Mouse (Mus musculus): Measurements from ENCODE around the gene Myoc.
"Not testable (repeated sequence)": the region's sequence is repeated elsewhere in the genome, so short reads cannot be mapped to it uniquely, and the experiment has no call there.

The Myoc gene

GRCm38 (mm10) chr1:162639051-162639750 lies at the start of gene Myoc:
Gene Myoc (plus strand): TSS chr1:162639155.
- DNase-seq: no peak

GRCm38 (mm10) chr1:162589443-162589842 lies 49.5 kb upstream of the Myoc start:
- no peak for DNase-seq

GRCm38 (mm10) chr1:162590415-162590997 lies 48.4 kb upstream of the Myoc start:
- DNase-seq: no peak

- no peak for DNase-seq
These were observed 41.4 kb upstream of the Myoc start for GRCm38 (mm10) chr1:162597379-162598102.

DNA sequence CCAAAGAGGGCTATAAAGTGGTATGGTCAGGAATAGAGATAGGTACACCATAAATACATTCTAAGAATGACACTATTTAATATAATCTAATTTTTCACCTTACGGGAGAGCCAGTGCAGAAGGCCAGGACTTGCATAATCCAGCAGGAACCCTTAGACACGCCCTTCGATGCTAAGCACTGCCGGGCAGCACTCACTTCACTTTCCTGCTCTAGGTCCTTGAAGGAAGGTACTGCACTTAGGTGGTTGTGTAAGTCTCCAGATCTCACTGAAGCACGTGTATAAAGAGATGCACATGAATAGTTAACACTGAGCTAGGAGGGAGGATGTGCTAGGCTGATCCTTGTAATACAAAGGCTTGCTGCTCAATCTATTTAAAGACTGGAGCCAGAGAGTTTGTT lies 39.3 kb upstream of the Myoc start:
- DNase-seq: no peak

- no peak for DNase-seq
These were observed 37.7 kb upstream of the Myoc start for GRCm38 (mm10) chr1:162601288-162601687.

GRCm38 (mm10) chr1:162608127-162608526 lies 30.8 kb upstream of the Myoc start:
- no peak for DNase-seq

DNA sequence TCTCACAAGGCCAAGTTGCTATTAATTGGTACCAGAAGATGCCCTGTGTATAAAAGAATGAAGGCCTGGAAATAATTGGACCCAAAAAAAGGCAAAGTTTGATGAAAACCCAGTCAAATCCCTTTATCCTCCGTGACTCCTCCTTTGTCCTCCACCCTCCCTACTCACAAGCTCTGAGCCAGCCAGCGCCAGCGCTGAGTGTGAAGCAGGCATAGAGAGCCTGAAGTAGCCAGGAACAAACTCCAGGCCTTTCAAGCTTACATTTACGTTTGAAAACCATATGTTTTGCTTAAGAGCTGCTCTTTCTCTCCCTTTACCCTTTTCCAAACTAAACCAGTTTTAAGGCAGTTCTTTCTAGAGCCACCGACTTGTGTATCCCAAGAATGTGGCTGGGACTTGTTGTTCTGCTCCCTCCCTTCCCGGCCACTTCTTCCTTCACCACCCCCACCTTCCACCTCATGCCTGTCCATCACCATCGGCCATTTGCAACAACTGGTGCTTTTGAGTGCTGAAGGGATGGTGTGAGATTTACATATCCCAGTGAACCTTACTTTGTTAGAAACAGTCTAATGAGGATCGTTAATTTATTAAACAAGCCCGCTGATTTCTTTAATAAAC lies 29.2 kb upstream of the Myoc start:
- DNase-seq: no peak

DNA sequence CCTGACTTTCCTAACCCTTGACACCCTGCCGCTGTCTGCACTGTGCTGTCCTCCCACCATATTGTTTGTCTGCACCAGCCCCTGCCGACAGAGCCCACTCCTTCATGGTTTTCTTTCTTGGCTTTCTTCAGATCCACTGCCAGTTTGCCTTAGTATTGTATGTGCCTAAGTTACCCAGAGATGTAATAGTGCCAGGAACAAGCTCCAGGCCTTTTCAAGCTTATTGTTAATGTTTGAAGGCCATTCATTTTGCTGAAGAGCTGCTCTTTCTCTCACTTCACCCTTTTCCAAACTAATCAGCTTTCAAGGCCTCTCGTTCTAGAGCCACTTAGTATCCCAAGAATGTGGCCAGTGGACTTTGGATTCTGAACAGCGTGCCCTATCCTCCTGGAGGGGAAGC lies 27.8 kb upstream of the Myoc start:
- no peak for DNase-seq

DNA sequence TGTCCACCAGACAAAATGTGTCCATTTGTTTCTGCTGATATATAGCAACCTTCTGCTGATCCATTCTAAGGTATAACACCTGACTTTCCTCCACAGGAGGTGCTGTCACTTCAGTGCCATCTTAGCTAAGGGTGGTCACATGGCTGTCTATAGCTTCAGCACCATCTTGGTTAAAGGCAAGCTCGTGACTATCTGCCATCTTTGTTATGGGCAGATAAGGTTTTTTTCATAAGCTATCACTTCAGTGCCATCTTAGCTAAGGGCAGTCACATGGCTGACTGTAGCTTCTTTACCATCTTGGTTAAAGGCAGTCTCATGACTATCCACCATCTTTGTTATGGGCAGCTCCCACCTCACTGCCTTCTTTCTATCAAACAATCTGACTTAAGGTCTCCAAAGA lies 23.4 kb upstream of the Myoc start:
- peak; percentile 12 to 26 for DNase-seq

DNA sequence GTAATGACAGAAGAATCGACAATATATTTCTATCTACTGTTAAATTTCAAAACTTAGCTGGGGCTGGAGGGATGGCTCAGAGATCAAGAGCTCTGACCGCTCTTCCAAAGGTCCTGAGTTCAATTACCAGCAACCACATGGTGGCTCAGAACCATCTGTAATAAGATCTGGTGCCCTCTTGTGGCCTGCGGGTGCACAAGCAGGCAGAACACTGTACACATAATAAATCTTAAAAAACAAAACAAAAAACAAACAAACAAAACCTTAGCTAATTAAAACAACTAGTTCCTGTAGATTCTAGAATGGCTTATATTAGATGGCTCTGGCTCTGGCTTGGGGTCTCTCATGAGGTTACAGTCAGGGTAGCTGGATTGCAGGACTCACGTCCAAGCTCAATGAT lies 18.5 kb upstream of the Myoc start:
- DNase-seq: peak; percentile 33 to 34

- no peak for DNase-seq
These were observed 15.1 kb upstream of the Myoc start for GRCm38 (mm10) chr1:162623895-162624294.

- peak; percentile 50 to 57 for DNase-seq
These were observed 13.7 kb upstream of the Myoc start for GRCm38 (mm10) chr1:162625229-162625628.

GRCm38 (mm10) chr1:162627821-162628220 lies 11.1 kb upstream of the Myoc start:
- DNase-seq: not testable (repeated sequence)

- not testable (repeated sequence) for DNase-seq
These were observed 10.6 kb upstream of the Myoc start for GRCm38 (mm10) chr1:162628326-162628725.

DNA sequence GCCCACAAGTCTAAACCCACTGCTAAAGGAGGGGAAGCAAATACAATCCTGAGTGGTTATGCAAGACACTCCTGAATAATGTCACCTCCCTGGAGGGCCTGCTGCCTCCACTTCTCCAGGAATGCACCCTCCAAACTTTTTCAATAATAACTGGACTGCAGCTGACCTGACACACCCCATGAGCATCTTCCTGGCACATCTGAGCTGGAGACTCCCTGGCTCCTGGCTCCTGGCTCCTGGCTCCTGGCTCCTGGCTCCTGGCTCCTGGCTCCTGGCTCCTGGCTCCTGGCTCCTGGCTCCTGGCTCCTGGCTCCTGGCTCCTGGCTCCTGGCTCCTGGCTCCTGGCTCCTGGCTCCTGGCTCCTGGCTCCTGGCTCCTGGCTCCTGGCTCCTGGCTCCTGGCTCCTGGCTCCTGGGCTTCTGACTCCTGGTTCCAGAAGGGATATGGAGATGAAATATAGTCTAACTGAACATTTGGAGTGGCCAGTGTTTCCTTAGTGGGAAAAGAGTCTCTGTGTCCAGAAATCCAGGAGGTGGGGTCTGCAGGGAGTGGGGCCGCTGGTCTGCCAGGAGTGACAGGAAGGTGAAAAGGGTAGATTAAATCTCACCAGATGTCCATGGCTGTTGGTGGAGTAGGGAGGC lies 3.5 kb upstream of the Myoc start:
- not testable (repeated sequence) for DNase-seq

DNA sequence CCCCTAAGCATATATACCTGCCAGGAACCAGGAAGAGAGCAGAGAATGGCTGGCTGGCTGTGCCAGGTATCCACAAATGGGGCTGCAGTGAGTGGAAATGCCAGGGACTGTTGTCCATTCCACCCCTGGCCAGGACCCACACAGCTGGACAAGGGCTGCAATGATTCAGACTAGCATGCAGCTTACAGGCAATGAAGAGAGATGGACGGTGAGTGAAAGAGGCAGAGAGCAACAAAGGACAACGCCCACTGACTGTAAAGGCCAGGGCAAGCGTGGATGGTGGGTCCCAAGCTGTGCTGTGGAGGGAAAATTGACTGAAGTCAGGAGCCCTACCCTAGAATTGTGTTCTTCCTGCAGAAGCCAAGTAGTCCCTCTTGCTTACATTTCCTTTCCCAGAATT lies 2.4 kb upstream of the Myoc start:
- no peak for DNase-seq

GRCm38 (mm10) chr1:162638535-162638934 lies 420 bp upstream of the Myoc start:
- no peak for DNase-seq

DNA sequence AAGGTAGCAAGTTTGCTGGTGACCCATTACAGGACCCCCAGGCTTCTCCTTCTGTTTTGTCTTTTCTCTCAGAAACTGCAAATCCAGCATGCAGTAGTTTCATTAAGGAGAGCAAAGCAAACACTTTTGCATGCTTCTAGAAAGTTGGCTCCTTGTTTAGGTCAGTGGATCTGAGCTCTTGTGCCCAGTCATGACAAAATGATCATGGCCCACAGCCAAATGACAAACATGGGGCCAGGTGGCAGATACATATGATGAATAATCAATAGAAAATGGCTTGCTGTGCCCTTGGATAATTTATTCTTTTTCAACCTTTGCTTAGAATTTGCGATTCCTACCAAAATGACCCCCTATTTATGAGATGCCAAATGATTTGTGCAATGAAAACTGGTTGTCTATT lies 906 bp downstream of the Myoc start:
- DNase-seq: no peak

DNA sequence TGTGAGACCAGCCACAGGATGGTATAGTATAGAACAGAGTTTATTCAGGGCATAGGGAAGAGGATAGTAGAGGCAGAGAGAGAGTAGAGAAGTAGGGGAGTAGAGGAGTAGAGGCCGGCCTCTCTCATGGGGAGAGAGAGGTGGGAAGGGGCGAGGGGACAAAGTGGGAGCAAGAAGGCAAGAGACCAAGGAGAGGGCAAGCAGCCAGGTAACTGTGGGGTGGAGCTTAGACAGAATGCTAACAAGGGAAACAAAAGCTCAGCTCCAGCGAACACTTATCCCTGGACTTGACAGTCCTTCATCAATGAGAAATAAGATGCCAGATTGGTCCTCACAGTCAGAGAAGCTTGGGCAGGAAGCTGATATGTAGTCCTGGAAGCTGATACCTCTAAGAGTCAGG lies 3.6 kb downstream of the Myoc start:
- no peak for DNase-seq

- DNase-seq: no peak
These were observed 4.8 kb downstream of the Myoc start for GRCm38 (mm10) chr1:162643752-162644151.

DNA sequence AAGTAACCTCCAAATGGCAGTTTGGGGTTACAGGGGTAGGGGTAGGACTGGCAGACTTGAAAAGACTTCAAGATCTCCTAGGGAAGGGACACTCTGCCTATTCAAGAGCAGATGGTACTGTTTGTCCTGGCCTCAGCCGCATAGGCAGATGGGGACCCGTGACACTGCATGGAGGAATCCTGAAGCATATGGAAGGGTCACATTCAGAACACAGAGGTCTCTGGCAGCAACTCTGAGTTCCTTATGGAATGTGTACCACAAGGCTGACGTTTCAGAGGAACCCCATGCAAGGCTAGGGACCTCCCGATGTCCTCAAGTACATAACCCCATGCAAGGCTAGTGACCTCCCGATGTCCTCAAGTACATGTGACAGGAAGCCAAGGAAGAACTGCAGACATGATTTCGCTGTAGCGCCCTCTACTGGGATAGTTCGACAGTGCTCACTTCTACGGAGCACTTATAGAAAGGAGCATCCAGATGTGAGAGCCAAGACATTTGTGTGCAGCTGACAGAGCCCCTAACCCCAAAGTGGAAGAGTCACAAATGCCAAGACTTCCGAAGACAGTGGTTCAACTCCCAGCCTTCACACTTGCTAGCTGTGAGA lies 7.2 kb downstream of the Myoc start:
- DNase-seq: peak; percentile 26 to 37

DNA sequence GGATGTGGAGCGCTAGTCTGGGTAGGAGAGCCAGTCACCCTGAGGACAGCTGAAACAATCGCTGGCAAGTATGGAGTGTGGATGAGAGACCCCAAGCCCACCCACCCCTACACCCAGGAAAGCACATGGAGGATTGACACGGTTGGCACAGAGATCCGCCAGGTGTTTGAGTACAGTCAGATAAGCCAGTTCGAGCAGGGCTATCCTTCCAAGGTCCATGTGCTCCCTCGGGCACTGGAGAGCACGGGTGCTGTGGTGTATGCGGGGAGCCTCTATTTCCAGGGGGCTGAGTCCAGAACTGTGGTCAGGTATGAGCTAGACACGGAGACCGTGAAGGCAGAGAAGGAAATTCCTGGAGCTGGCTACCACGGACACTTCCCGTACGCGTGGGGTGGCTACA lies 9.5 kb downstream of the Myoc start:
- no peak for DNase-seq
